Mouse (Mus musculus): Measurements from ENCODE around the gene Sesn1. TPM values are rescaled to one million over a fixed set of nuclear protein-coding genes. Genes with fewer than 3 reads are reported as not detected.
"Not testable (repeated sequence)": the region's sequence is repeated elsewhere in the genome, so short reads cannot be mapped to it uniquely, and the experiment has no call there.

Gene Sesn1
- total RNA-seq, 2 experiments from 2014 or later = 47.1 to 51.7 TPM

DNA sequence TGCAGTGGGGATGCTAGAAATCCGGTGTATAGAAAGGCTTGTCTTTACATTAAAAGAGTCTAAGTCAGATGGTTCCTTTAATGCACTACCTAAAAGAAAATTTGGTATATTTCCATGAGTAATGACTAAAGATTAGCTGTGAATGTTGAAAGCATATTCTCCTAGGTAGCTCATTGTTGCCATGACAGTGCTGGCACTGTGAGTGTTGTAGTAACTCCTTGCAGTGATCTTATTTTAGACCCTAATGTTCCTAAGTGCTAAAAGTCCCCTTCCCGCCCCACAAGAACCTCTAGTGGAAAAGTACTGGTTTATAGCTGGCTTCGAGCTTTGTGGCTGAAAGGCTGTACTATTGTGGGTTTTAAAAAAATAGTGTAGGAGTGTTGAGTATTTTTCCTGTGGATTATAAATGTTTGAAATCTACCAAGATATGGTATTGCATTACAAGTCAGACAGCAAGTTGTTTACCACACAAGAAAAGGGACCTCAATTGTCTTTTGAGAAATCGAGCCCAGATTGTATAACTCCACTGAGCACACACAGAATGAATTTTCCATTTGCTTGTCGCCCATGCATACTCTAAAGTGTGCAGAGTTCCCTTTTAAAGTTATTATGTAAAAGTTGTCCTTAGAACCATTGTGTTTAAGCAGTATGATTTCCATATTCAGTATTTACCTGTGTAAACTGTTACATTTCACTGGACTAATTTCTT is 13.0 kb downstream of the Sesn1 start:
- DNase-seq = no peak

DNA sequence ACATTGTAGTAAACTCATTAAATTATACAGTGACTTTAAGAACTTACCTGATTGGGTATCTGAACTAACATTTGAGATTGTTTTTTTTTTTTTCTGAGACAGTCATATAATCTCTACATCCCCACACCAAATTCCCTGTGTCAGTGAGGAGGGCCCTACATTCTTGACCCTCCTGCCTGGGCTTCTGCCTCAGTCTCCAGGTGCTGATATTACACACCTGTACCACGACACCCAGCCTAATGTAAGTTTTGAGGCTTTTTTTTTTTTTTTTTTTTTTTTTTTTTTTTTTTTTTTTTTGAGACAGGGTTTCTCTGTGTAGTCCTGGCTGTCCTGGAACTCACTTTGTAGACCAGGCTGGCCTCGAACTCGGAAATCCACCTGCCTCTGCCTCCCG is 13.5 kb downstream of the Sesn1 start:
- DNase-seq = not testable (repeated sequence)

DNA sequence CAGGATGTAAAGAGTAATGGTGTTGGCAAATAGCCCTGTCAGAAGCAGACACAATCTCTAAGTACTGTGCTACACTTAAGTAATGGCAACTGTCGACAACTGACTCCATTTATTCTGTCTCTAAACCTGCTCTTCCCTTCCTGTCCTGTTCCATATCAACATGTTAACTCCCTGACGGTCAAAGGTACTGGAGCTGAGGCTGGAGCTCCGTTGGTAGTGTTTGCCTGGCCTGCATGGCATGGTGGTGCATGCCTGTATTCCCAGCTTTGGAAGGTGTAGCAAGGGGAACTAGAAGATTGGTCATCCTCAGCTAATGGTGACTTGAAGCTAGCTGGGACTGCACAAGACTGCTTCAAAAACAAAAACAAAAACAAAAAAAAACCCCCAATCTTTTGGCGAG is 14.2 kb downstream of the Sesn1 start:
- no peak for DNase-seq

DNA sequence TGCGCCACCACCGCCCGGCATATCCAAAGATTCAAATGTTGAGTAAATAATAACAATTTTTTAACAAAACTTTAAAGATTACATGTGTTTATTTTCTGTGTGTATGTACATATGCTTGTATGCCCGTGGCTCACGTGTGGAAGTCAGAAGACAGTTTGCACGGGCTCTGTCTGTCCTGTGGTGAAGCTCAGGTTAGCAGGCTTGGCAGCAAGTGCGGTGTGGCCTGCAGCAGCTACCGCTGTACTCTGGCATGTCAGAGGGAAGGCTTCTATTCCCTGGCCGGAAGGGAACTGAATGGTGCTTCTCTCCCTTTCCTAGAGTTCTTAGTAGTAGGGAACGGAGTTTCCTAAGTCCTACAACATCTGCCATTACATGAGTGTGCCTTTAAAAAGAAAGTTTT is 15.3 kb downstream of the Sesn1 start:
- DNase-seq = no peak

DNA sequence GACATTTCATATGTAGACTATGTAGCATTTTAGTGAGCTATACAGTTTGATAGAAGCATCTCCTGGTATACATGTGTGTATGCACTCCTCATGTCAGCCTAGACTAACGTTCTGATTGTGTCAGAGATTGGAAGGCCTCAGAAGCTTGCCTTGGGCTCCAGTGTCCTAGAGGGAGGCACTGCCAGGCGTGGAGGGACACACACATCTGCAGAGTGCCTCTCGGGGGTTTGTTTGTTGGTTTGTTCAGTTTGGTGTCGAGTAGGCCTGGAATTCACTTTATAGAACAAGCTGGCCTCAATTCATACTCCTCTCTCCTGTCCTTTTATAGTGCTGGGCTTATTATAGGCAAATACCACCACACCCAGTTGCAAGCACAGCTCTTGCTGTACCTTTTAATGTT is 16.3 kb downstream of the Sesn1 start:
- DNase-seq = no peak

DNA sequence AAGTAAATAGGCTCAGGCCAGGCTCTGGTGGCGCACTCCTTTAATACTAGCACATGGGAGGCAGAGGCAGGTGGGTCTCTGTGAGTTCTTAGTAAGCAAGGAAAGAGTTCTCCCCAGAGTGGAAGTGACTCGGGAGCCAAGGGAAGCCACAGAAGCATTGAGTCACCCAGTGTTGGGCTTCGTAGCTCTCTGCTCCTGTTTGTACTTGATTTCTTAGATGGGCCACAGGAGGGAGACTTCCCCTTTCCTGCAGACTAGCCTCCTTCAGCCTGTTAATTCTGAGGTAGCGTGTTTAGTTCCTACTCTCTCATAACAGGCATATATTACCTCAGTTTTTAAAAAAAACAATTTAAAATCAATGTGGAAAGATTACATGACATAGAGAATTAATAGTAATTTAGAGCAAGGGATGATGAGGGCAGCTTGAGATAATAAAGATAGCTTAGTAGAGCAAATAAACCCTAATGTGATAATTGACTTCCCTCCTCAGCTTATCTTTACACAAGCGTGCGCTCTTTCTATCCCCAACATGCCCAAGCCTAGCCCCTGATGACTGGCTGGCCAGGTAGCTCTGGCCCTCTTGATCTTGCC is 16.9 kb downstream of the Sesn1 start:
- no peak for DNase-seq

DNA sequence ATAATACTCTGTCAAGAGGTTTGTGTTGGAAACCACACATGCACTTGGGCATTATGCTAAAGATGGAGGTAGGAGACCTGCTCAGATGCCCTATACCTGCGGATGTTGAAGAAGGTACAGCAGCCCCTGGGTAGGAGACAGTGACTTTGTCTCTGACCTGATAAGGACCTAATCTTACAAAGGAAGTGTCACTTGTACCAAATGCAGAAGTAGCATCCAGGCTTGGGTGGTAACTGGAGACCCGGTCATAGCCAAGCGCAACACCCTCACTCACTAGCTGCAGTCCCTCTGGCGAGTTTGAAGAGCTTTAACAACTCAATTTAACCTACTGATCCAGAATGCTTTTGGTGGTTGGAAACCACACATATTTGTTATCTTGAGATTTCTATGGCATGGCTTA is 18.0 kb downstream of the Sesn1 start:
- no peak for DNase-seq

DNA sequence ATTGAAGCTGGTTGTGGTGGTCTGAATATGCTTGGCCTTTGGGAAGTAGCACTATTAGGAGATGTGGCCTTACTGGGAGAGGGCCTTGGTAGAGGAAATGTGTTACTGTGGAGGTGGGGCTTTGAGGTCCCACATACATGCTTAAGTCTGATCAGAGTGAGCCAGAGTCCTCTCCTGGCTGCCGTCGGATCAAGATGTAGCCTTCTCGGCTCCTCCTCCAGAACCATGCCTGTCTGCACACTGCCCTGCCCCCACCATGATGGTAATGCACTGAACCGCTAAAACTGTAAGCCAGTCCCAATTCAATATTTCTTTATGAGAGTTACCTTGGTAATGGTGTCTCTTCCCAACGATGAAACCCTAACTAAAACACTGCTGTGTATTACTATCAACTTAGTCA is 19.5 kb downstream of the Sesn1 start:
- DNase-seq = no peak

DNA sequence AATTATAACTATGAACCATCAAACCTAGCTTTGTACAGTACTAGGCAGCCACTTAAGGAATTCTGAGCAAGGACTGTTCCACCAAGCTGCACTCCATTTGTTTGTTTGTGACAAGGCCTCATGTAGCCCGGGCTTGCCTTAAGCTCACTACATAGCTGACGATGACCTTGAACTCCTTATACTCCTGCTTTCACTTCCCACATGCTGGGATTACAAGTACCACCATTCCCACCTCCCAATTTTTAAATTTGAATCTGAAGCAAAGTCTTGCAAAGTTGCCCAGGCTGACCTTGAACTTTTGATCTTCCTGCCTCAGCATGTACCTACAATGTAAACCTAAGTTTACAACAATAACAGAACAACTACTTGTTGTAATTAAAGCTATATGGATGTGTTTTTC is 20.2 kb downstream of the Sesn1 start:
- DNase-seq = no peak

DNA sequence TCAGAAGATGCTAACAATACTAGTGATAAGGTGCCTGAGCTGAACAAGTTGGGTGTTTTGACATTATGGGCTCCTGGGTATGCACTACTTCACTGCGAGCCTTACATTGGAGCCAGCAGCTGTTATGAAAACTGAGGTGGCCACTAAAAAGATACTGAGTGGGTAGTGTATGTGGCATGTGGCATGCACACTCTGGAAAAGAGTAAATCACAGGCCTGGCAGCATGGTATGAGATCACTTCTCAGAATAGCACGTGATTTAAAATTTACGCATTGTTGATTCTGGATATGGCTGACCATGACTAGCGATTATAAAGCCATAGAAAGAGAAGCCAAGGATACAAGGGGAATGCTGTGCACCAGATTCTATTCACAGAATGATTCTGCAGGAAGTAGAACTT is 20.7 kb downstream of the Sesn1 start:
- DNase-seq = no peak

DNA sequence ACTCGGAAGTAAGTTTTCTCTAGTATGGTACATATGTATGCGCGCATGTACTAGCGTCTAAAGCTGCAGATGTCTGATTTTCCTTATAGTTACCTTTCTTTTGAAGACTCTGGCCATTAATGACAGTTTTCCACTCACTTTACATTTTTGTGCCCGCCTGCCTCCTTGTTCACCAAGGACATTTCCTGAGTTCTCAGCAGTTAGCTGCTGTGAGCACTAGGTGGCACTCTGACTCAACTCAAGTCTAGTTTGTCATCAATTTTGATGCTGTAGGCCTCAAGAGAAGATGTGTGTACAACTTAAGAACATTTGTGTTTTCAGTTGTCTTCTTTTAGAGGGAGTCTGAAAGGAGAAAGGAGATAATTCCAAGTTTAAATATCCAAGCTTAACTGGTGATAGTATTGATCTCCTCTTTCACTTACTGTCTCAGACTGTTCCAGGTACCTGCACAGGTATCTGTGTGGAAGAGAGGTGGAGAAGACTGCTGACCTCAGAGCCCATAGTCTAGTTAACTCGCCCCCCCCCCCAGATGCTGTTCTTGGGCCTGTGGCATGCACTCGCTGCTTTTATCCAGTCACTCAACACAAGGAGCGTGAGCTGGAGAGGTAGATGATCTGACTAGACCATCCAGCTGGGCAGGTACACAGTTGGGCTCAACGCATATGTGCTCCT is 21.3 kb downstream of the Sesn1 start:
- peak; percentile 59 to 69 for DNase-seq

DNA sequence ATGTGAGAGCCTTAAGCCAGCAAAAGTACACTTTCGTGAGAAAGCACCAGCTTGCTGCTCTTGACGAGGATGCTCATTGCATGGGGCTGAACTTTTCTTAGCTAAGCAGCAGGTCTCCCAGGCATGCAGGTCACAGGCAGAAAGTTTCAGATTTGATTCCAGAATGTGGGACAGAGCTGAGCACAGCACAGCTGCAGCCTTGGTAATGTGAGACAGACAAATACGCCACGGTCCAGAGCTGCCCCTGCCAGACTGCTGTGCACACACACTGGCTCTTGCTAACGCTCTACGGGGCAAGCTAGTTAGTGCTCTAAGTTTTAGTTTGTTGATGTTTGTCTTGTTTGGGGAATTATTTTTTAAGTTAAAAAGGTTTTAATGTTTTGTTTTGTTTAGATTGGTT is 22.5 kb downstream of the Sesn1 start:
- DNase-seq = no peak

DNA sequence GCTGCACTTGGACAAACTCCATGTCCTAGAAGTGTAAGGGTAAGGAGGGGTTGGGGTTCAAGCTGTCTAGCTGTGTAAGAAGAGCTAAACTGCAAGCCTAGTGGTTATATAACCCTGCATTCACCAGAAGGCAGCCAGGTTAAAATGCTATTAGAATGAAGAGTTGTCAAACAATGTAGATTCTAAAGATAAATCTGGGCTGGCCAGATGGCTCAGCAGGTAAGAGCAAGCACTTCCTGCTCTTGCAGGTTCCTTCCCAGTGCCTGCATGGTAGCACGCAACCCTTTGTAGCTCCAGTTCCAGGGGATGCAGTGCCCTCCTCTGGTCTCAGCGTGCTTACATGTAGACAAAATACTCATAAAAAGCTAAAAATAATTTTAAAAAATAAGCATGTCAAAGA is 24.4 kb downstream of the Sesn1 start:
- DNase-seq = no peak

DNA sequence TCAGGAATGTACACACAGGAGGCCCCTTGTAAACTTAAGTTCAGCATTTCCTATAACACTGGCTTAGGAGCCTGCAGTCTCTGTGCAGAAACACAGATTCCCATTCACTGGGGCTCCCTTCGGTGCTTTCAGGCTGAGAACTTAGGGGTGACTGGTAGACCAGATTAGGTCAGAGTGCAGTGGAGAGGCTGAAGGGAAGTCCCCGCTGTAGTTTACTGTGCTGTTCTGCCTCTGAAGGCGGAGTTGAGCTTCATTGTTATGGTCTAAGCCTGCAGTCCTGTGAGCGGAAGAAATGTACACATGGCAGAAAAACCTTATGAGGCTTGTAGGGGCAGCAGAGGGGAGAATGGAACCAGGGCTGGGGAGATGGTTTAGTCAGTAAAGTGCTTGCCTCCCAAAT is 29.2 kb downstream of the Sesn1 start:
- no peak for DNase-seq

DNA sequence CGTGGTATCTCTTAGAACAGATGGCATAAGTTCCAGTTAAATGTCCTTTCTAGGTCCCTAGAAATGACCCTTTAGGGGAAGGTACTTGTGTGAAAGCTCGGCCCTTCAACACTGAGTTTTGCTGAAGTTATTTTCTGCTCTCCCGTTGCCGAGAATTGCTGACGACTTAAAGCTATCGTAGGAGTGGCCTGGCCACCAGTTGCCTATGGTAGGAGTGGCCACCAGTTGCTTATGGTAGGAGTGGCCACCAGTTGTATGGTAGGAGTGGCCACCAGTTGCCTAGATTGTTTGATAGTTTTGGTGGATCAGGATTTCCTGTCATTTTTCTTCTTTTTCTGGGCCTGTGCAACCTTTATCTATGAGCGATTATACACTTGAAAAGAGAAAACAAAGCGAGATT is 38.0 kb downstream of the Sesn1 start:
- no peak for DNase-seq

DNA sequence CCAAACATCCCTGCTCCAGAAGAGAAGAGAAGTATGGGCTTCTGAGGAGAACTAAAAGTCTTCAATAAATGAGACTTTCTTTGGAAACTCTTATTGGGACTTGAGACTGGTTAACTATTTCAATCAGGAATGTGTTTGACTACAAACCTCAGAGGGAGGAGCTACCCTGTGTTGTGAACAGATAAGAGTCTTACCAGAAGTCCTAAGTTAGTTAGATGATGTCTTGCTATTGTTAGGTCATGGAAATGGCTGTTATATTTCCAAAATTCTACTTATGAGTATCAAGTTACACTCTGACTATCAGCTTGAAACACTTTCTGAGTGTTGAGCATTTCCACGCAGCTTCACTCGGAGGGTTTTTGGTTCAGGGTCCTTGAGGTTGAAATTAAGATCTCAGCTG is 39.0 kb downstream of the Sesn1 start:
- DNase-seq = no peak

DNA sequence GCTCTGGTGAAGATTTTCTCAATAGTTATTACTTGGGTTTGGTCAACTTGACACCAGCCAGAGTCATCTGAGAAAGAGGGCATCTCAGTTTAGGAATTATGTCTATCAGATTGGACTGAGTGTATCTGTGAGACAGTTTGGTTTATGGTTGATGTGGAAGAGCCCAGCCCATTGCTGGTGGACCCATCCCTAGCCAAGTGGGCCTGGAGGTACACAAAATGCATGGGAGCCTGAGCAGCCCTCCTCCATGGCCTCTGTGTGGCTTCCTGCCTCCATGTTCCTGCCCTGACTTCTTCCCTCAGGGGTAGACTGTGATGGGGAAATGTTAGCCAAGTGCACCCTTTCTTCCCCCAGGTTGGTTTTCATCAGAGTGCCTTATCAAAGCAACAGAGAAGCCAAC is 50.1 kb downstream of the Sesn1 start:
- DNase-seq = no peak

DNA sequence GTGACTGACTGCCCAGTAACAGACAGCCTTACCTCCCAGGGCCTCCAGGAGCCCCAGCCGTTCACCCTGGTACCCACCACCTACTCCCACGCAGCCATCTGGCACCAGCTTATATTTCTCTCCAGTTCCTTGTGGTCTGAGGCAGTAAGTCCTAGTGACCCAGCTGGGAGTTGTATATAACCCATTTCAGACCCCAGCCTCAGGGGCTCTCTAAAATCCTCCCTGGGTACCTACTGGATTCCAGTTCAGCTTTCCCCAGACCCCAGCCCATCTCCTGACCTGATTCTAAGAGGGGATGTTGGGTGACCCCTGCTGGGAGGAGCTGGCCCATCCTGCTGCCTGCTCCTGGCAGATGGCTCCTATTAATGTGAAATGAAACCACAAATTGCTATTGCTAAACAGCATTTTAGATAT is 50.5 kb downstream of the Sesn1 start:
- no peak for DNase-seq

DNA sequence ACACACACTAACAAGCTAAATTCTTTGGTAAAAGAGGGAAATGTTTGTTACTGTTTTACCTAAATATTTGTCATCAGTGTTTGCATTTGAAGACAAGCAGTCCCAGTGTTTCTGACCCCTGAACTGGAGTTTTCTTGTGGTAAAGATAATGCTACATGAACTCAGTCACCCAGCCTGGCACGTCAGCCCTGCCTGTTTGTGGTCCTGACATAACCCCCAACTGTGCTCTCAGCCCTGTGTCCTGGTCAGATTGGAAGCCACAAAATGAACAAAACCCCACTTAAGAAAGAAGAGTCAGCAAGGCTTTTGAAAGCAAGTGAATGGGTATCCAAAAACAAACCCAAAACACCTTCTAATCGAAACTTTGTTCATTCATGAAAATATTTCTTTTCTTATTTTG is 53.3 kb downstream of the Sesn1 start:
- no peak for DNase-seq

DNA sequence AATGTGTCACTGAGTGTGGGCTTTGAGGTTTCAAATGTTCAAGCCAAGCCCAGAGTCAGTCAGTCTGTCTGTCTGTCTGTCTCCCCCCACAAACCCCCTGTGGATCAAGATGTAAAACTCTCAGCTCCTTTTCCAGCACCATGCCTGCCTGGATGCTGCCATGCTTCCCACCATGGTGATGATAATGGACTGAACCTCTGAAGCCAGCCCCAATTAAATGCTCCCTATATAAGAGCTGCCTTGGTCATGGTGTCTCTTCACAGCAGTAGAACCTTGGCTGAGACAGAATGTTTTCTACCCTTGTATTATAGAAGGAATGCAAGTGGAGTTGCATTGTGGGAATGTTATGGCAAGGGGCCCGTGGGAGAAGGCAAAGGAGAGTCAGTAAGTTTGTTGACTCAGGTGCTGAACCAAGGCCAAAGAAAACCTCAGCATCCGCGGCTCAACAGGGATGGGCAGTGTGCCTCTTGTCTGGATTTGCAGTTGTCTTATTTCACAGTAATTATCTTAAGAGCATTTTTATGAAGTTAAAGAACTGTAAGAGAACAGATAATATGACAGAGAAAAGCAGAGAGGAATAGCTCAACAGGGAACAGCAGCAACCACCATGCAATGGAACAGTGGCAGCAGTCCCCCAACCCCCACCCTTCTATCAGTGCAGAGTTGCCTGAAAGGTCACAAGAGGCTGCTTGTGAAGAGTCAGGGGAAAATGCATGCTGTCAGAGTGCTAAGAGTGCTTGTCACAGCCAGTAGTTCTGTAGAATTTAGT is 56.5 kb downstream of the Sesn1 start:
- DNase-seq = no peak

DNA sequence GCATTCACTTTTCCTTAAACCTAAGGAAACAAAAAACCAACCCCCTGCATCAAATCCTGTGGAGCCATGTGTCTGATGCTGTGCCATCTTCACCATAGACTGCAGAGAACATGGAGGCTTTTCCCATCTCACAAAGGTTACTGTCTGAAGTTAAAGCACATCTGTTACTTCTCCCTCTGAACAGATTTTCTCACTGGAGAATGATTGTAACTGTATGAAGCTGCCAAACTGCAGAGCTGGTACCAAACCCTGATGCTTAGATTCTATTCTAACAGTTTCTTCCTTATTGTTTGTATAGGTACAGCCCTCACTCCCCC is 57.1 kb downstream of the Sesn1 start:
- DNase-seq = no peak

DNA sequence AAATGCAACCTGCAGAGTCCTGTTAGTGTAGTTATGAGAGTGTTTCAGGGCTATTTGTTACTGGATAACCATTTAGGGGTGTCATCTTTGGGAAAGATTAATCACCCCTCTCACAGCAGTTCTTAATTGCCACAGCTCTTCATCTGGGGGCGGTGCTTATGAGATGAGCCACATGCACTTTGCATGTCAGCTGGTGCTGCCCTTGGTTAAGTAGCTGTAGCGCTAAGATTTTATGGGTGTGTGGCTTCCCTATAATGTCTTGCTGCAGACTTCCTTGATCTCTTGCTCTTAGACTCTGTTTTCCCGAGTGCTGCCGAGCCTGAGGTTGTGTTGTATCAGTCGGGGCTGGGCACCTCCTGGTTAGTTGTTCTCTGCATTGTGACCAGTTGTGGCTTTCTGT is 58.2 kb downstream of the Sesn1 start:
- DNase-seq = no peak

DNA sequence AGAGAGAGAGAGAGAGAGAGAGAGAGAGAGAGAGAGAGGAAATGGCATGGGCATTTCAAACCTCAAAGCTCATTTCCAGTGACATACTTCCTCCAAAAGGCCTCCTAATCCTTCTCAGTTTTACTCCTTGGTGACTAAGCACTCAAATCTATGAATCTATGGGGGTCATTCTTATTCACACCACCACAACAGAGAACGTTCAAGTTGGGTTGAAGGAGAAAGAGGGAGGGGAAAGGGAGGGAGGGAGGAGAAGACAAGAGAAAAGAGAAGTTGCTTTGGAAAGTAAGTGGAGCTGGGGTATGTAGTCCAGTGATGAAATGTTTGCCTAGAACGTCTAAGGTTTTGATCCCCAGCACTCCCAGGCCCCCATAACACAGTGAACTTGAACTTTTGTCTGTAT is 60.4 kb downstream of the Sesn1 start:
- no peak for DNase-seq

DNA sequence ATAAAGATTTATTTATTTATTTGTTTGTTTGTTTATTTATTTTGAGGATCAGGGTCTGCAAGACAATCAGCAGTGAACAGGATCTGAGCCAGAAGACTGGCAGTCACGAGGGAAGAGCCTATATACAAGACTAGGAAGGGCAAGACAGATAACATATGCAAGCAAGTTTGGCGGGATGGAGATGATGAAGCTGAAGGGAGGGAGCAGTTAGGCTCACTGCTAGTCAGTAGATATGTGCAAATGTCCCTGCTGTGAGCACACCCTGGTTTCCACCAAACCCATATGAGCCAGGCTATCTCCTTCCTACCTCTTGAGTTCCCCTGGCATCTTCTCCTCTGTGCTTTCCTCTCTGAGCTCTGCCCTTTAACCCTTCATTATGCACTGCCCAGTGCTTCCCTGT is 61.8 kb downstream of the Sesn1 start:
- DNase-seq = no peak
